Mouse (Mus musculus) lung, postnatal 0 days (tissue): ENCODE data around the gene Cdk6. TPM values are rescaled to one million over a fixed set of nuclear protein-coding genes. Genes with fewer than 3 reads are reported as not detected.

ENCODE experiments used
- ATAC-seq: fragments of 200-750 bp; cut with Nextera tagmentation; 2 replicates; pipeline ENCODE4 v1.8.0; 2017; ENCODE audit warnings: moderate library complexity
- DNase-seq: peaks from one replicate; pipeline ENCODE4 v3.0.0-alpha.2; 2016; ENCODE audit warnings: low spot score
- H3K27ac ChIP-seq: fragments of 300-500 bp; sonication (generic); 2 replicates; pipeline ENCODE4 v1.5.1; 2014; ENCODE audit warnings: antibody characterized with exemption, mild to moderate bottlenecking, low read length, mixed read lengths
- H3K27me3 ChIP-seq: fragments of 300-500 bp; sonication (generic); replicated peaks from 2 replicates; pipeline ENCODE4 v1.6.1; 2014; ENCODE audit warnings: low read length, mixed read lengths; ENCODE audit not compliant: insufficient read depth
- H3K36me3 ChIP-seq: fragments of 300-500 bp; sonication (generic); 2 replicates; pipeline ENCODE4 v1.6.1; 2014; ENCODE audit warnings: low read length, mixed read lengths; ENCODE audit not compliant: insufficient read depth
- H3K4me1 ChIP-seq: fragments of 300-500 bp; sonication (generic); 2 replicates; pipeline ENCODE4 v1.6.1; 2014; ENCODE audit warnings: antibody characterized with exemption, low read depth, low read length, mixed read lengths; ENCODE audit not compliant: insufficient read depth
- H3K4me2 ChIP-seq: fragments of 300-500 bp; sonication (generic); replicated peaks from 2 replicates; pipeline ENCODE4 v1.6.1; 2014; ENCODE audit warnings: low read depth, mild to moderate bottlenecking, low read length, moderate library complexity, mixed read lengths
- H3K4me3 ChIP-seq: fragments of 300-500 bp; sonication (generic); 2 replicates; pipeline ENCODE4 v1.5.1; 2014; ENCODE audit warnings: low read depth, low read length
- H3K9ac ChIP-seq: fragments of 300-500 bp; sonication (generic); replicated peaks from 2 replicates; pipeline ENCODE4 v1.6.1; 2014; ENCODE audit warnings: low read depth, mild to moderate bottlenecking
- H3K9me3 ChIP-seq: fragments of 300-500 bp; sonication (generic); 2 replicates; pipeline ENCODE4 v1.6.1; 2016; ENCODE audit warnings: low read length, mixed read lengths
- CTCF ChIP-seq: IDR thresholded peaks from 2 replicates; pipeline ENCODE4 v1.5.1; 2016; ENCODE audit warnings: antibody characterized with exemption, mild to moderate bottlenecking
- EP300 ChIP-seq: IDR thresholded peaks from 2 replicates; pipeline ENCODE4 v1.6.1; 2016; ENCODE audit warnings: antibody characterized with exemption, mild to moderate bottlenecking, control low read depth
- WGBS: fragments of 180-500 bp; shearing (Covaris S2); extraction: QIAGEN DNeasy Blood & Tissue Kit; methylation state at CpG from one replicate; pipeline ENCODE4 v1.1.7; 2014; 5-methylcytosine and 5-hydroxymethylcytosine counted together
- polyA plus RNA-seq: library from polyadenylated mRNA; unstranded; fragments of >200 nt; fragmentation: Nextera tagmentation; extraction: Ambion mirVana; gene quantifications from 2 replicates; pipeline ENCODE4 v1.2.1, GENCODE M21; 2015

Cdk6 gene
- polyA plus RNA-seq, 1 experiment from 2014 or later = 19.7 TPM

DNA sequence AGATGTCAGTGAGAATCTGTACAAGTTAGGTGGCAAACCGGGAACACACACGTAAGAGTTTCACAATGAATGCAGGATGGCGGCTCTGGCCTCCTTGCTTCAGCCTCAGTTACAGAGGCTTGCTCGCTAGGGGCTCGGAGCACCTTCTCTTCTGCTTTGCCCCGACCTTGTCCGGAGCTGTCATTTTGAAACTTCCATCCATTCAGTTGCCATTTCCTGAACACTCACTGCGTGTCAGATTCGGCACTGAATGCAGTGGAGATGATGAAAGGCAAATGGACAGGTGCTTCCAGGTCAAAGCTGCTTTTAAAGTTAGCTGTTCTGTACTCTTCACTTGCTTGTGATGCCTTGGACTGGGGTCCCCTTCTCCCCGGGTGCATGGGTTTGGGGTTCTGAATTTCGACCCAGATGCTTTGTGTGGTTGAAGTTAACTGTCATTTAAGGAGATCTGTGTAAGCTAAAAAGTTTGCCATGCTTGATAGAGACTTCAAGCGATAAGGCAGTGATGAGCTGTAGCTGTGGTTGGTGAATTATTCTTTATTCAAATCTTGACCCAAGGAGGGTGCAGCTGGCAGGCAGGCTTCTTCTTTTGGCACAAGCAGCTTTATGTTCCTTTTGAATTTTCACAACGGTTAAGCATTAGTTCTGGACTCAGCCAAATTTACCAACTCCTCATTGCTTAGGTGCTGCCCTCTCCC, 41.2 kb downstream of the Cdk6 start:
- Histone ChIP-seq H3K27ac (no peak overlapping the region), H3K9me3 (no peaks in the 10 kb centered on the region), H3K4me1 (peaks cover 3% of the 10 kb centered on the region; the same call in 1 of the 2 replicates), H3K4me2 (0 out of 2 replicates have a peak overlapping the region, but pooled peaks have one; percentile 8), H3K36me3 (no peaks in the 10 kb centered on the region), H3K4me3 (no peak overlapping the region), H3K9ac (no peak overlapping the region), H3K27me3 (no peaks in the 10 kb centered on the region)
- DNase-seq (no peak), ATAC-seq (no peak)
- WGBS = 71% methylated on average over 13 of the region's 13 CpGs
- TF ChIP-seq EP300 = no peak

DNA sequence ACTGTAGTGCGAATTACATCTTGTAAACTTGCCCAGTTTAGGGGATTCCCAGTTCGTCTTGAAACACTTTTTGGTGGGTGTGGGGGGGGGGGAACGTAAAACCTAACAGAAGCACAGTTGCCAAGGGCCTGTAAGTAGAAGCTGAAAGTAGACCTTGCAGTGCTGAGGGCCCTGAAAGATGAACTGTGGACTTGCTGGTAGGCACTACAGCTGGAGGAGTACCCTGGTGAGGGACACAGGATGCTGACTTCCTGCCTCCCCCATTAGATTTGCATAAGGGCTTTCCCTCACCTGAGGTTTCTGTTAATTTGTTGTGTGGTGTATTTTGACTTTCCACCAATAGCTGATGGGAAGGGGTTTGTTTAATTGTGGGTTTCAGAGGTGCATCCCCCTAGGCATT, 42.3 kb downstream of the Cdk6 start:
- no peak for TF ChIP-seq CTCF
- TF ChIP-seq EP300 = no peak
- 53% methylated on average over 3 of the region's 3 CpGs for WGBS
- Histone ChIP-seq H3K27me3 (no peaks in the 10 kb centered on the region), H3K4me1 (peaks cover 3% of the 10 kb centered on the region; the same call in 1 of the 2 replicates), H3K27ac (no peak overlapping the region), H3K4me2 (no peak overlapping the region), H3K36me3 (no peaks in the 10 kb centered on the region), H3K9me3 (no peaks in the 10 kb centered on the region), H3K9ac (no peak overlapping the region), H3K4me3 (no peak overlapping the region)
- DNase-seq (no peak), ATAC-seq (no peak)

DNA sequence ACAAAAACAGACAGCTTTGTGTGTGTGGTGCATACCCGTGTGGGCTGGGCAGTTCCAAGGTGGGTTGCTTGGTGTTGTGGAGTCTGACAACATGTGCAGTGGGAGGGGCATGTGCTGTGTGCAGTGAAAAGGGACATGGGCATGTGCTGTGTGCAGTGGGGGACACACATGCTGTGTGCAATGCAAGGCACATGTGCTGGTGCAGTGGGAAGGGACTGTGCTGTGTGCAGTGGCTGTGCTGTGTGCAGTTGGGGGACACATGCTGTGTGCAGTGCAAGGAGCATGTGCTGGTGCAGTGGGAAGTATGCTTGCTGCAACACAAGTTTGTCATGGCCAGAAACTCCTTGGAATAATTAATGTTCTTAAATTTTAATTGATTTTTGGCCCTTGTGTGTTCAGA, 43.8 kb downstream of the Cdk6 start:
- Histone ChIP-seq H3K4me3 (no peak overlapping the region), H3K4me1 (peaks cover 3% of the 10 kb centered on the region; the same call in 1 of the 2 replicates), H3K9me3 (no peaks in the 10 kb centered on the region), H3K9ac (no peak overlapping the region), H3K27me3 (no peaks in the 10 kb centered on the region), H3K4me2 (no peak overlapping the region), H3K36me3 (no peaks in the 10 kb centered on the region), H3K27ac (no peak overlapping the region)
- TF ChIP-seq EP300 = no peak
- no peak for TF ChIP-seq CTCF
- 69% methylated on average over 1 of the region's 1 CpGs for WGBS
- ATAC-seq (no peak), DNase-seq (no peak)

DNA sequence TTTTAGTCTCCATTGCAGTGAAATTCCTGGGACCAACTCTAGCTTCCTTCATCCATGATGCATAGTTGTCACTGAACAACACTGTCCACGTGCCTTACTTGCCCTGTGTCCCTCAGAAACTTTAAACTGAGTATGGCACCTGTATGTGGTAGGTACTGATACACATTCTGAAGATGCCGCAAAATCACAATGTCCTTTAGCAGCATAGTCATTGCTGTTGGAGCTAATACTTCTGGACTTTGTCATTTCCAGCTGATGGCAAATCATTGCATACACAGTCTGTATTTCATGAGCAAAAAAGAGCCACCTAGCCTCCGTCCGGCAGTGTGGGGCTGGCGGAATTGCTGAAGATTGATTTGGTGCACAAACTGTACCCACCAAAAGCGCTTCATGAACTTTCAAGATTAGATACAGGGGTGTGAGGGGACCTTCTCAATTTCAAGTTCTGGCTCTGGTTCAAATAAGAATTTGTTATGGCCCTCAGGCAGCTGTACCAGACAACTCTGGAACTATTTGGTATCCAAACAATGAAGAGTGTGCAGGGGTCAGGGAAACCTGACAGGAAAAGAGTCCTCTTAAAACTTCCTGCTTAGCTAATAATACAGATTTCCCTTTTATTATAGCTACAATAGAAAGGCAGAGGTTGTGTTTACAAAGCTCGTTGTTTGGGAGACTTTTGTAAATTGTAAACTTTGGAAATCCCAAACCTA, 44.9 kb downstream of the Cdk6 start:
- no peak overlapping the region for H3K9ac ChIP-seq
- DNase-seq (peak; percentile 44), ATAC-seq (peak; percentile 65)
- peaks cover 3% of the 10 kb centered on the region; the same call in 1 of the 2 replicates for H3K4me1 ChIP-seq
- no peak overlapping the region for H3K4me3 ChIP-seq
- WGBS = 51% methylated on average over 7 of the region's 7 CpGs
- no peak overlapping the region; the same call in 1 of the 2 replicates for H3K4me2 ChIP-seq
- no peaks in the 10 kb centered on the region for H3K36me3 ChIP-seq
- no peaks in the 10 kb centered on the region for H3K27me3 ChIP-seq
- TF ChIP-seq EP300 (peak; percentile 59), CTCF (no peak)
- H3K9me3 ChIP-seq = no peaks in the 10 kb centered on the region
- no peak overlapping the region for H3K27ac ChIP-seq

DNA sequence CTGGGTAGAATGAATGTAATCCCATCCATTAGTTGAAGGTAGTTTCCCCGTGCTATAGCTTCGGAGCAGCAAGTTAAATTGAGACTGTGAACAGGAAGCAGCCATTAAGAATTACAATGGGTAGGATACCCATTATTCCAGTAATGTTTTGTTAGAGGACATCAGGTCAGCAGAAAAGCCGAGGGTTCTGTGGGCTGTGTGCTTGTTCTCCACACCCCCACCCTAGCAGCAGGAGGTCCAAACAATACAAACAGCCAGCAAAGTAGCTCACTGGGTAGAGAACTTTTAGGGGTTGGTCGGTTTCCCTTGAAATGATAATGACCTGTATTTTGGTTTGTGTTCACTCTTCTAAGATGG, 45.4 kb downstream of the Cdk6 start:
- H3K36me3 ChIP-seq = no peaks in the 10 kb centered on the region
- no peak overlapping the region; the same call in 1 of the 2 replicates for H3K4me2 ChIP-seq
- no peak overlapping the region for H3K4me3 ChIP-seq
- H3K9me3 ChIP-seq = no peaks in the 10 kb centered on the region
- ATAC-seq (peak; percentile 66), DNase-seq (no peak)
- TF ChIP-seq EP300 (no peak), CTCF (no peak)
- peaks cover 3% of the 10 kb centered on the region; the same call in 1 of the 2 replicates for H3K4me1 ChIP-seq
- no peak overlapping the region for H3K27ac ChIP-seq
- no peak overlapping the region for H3K9ac ChIP-seq
- WGBS = 32% methylated on average over 4 of the region's 4 CpGs
- H3K27me3 ChIP-seq = no peaks in the 10 kb centered on the region

DNA sequence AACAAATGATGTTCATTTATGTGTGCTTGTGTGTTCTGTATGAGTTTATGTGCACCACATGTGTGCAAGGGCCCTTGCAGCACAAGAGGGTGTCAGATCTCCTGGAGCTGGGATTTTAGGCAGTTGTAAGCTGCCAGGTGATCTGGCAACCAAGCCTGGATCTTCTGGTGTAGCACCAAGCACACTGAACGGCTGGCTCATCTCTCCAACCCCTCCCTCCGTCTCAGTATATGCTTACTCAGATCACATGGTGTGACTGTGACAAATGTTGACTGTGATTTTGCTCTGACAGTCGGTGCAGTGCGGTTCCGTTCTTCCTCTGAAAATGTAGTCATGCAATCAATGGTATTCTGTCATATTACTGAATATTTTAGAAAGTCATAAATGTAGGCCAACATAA, 45.9 kb downstream of the Cdk6 start:
- H3K9ac ChIP-seq = no peak overlapping the region
- no peaks in the 10 kb centered on the region for H3K27me3 ChIP-seq
- no peak overlapping the region for H3K27ac ChIP-seq
- ATAC-seq (no peak; the same call in 1 of the 2 replicates), DNase-seq (peak; percentile 43)
- H3K4me3 ChIP-seq = no peak overlapping the region
- 23% methylated on average over 5 of the region's 5 CpGs for WGBS
- TF ChIP-seq EP300 (no peak), CTCF (no peak)
- peaks cover 3% of the 10 kb centered on the region; the same call in 1 of the 2 replicates for H3K4me1 ChIP-seq
- no peak overlapping the region; the same call in 1 of the 2 replicates for H3K4me2 ChIP-seq
- H3K9me3 ChIP-seq = no peaks in the 10 kb centered on the region
- no peaks in the 10 kb centered on the region for H3K36me3 ChIP-seq
